Mouse (Mus musculus) liver, adult 2 months (tissue): ENCODE measurements around the gene Galnt2.

Source experiments
- CTCF ChIP-seq: fragments of 200-500 bp; IDR thresholded peaks from 2 replicates; pipeline ENCODE4 v1.5.1; 2011; ENCODE audit warnings: low read depth, low read length, control low read depth
- POLR2A ChIP-seq: fragments of 200-500 bp; IDR thresholded peaks from 2 replicates; pipeline ENCODE4 v1.6.1; 2011; ENCODE audit warnings: low read length, control low read depth; ENCODE audit not compliant: insufficient read depth; ENCODE audit errors: extremely low read depth

- TF ChIP-seq POLR2A (no peak), CTCF (no peak)
These were observed 116.9 kb downstream of the Galnt2 start for GRCm38 (mm10) chr8:124348087-124348486.
